Mouse (Mus musculus) right cerebral cortex, postnatal 4 days (tissue): ENCODE measurements at regions not wholly inside any gene's neighbourhood (a gene's known extent, or its start where the extent isn't known, plus 50 kb on each side); places are given as distances from the start of the nearest gene placed in this dataset.

Experiments used
- DNase-seq: peaks from one replicate; pipeline ENCODE4 v3.0.0-alpha.2; 2022

DNA sequence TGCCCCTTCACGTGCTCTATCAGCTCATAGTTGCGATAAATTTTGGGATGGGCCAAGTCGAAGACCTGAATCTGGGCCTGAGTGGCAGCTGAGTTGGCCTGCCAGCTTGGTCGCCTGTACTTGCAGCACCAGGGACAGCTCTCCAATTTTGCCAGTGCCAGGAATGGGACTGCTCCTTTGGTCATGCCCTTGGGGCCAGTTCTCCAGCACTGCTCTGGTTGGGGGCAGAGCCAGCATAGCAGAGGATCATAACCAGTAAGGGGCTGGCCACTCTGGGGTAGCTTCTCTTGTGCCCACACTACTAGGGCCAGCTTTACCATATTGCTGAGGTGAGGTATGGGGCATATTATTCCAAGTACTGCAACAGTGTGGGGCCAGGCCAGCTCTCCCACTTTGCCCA, 397.0 kb upstream of the Cadm2 start:
- no peak for DNase-seq

DNA sequence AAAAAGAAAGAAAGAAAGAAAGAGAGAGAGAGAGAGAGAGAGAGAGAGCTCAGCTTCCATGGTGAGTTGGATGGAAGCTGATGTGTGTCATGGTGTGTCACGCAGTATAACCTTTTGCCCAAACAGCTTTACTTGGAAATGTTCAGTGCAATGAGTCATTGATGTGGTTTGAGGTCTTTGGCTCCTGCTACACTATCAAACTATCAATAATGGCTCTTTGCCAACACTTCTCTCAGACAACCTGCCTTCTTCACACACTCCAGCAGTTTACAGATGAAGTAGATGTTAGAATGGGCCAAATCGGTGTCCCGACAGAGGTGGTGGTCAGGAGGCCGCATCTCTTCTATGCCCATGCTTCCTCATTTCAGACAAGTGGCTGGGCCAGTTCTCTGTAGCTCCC, 369.0 kb upstream of the Cadm2 start:
- no peak for DNase-seq

DNA sequence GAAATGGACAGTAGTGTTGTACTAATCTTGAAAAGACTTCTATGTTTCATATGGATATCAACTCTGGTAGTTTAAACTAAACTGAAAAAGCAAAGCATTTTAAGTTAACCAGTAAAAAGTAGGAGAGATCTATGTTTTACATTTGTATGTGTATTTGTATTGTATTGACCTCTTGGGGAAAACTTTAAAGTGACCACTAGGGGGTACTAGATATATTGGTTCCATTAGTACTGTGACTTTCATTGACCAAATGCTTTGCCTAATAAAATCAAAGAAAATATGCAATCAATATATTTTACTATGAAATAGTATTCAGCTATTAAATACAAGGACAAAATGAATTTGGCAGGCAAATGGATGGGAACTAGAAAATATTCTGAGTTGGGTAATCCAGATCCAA, 355.9 kb upstream of the Cadm2 start:
- no peak for DNase-seq

DNA sequence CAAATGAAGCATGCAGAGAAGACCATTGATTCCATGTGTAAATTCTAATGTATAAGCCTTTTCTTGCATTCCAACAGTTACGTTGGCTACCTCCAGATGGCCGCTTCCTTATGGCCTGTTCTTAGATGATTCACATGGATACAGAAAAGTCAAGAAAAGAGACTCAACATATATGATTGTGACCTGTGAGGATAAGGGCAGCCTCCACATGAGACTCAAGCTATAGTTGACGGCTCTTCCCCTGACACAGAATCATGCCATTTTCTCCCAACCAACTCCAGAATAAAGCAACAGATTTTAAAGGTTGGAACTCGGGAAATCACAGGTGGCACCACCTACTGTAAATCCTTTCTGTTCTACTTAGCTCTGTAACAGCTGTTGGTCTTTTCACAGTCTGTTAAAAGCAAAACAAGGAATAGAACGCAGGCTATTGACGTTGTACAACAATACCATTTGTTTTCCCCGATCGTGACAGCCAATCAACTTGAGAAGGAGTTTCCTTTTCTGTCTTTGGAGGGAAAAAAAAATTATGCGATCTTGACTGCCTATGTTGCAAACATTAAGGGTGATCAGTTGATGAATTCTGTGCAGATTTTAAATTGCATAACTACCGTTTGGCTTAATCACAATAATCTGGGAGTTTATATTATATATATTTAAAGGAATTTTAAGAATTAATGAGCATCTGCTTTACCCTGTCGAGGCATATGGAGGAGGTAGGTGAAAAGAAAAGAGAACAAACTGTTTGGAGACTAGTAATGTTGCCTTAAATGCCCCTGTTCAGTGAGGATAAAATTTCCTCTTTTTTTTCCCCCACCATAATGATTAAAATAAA, 347.8 kb upstream of the Cadm2 start:
- DNase-seq = no peak

DNA sequence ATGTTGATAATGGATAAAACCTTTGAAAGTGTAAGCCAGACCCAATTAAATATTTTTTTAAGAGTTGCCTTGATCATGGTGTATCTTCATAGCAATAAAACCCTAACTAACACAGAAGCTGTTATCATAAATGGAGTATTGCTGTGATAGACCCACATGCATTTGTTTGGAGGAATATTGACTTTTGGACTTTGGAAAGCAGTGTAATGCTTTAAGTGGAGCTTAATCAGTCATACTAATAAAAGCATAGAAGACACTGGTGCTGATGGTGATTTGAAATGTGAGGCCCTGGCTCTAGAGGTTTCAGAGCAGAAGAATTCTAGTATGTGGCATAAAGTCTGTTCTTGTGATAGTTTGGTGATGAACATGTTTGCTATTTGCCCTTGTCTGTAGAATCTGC, 328.4 kb upstream of the Cadm2 start:
- DNase-seq = no peak

DNA sequence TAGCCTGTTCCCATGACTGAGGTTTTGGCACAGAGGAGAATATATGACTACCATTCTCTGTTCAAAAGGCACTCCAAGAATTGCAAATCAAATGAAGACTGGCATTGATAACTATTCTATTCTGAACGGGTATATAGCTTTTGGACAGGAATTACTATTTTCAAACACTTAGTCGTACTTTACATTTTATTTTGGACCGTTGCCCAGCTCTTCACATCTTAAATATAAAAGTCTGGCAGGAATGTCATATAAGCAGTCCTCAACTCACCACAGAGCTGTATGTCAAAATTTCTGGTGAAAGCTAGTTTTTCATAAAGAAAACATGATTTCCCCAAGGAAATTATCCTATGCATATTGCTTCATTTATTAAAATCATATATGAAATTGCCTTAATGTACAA, 323.7 kb upstream of the Cadm2 start:
- no peak for DNase-seq

DNA sequence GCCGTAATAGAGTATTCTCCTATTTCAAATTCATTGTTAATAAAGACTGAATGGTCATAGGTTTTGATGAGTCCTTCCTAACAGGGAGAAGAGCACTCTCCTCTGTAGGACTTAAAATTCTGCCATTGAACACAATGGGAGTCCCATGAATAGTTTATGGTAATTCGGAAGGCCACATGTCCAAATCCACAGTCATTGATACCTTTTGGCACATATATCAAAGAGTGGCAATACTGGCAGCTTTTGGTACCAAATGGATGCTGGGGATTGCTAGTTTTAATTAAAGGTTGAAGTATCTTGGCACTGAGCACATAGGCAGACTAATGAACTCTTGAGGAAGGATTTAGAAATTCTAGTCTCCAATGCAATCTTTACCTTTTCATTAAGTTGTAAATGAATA, 298.5 kb upstream of the Cadm2 start:
- no peak for DNase-seq

DNA sequence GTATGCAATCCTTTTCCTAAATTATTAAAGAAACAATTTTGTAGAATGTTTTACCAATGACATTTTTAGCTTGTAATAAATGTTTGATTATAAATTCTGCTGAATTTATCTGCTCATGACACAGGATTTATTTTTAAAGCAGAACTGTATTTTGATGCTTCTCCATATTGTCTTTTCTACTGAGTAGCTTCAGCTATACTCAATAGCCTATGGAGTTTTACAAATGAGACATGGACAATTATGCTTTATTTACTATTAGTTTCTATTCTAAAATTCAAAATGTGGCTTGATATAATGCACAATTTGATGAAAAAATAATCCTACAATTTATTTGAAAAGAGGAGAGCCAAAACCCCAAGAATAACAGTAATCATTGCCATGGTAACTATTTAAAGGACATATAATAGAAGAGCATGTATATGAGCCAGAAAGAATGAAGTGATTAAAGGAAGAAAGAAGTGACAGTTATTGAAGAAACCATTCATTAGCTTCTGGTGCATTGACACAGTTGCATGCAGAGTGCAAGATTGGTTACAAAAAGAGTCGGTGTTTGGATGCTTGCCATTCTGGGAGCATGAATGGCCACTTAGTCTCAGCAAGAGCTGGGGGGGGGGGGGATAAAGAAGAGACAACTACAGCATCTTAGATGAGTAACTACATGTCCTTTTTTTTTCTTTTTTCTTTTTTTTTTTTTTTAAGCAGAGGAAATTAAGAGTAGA, 250.8 kb upstream of the Cadm2 start:
- DNase-seq = no peak

DNA sequence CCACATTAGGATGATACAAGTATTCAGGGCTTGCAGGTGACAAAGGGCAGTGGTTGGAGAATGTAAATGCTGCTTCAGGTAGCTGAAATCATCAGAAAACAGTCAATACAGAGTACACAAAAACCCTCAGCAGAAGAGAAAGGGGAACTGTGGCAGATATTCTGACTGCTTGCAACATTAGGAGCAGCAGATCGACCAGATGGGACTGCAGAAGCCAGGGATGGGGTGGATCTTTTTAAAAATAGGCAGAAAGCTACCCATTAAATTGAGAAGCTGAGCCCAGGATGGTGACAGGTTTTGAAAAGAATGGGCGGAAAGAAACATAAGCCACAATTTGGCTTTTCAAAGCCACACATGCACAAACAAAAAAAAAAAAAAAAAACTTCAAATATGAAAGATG, 229.5 kb upstream of the Cadm2 start:
- DNase-seq = peak; percentile 13

DNA sequence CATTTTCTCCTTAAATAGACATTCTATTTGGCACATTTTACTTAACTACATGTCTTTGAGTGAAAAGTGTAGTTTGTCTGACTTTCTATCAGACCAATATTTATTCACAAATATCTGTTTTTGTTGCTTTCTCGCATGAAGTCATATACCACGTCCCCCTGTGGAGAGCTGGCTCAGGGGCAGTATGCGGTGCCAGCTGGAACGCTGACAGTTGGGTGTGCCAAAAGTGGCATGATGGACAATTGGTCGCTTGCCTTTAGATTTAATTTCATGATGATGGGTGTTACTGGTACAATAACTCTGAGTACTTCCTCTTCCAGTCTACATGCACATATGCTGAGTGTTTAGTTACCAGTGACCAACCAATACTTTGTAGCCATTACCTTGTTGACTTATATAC, 223.8 kb upstream of the Cadm2 start:
- peak; percentile 35 for DNase-seq

DNA sequence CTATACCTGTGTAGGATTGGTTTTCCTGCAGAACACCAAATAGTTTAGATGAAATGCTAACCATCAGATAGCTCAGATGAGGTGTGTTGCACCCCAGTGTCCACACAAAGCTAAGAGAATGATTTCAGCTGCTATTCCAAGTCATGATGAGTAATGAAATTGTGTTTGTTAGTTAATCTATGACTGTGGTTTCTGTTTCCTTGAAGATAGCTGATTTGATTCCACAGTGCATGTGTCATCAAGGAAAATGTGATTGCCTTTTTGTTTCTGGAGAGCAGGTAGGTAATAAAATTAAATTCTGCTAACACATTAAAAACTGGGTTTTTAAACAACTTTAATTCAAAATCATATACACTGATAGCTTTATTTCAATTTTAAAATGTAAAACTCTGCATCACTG, 176.5 kb upstream of the Cadm2 start:
- no peak for DNase-seq

DNA sequence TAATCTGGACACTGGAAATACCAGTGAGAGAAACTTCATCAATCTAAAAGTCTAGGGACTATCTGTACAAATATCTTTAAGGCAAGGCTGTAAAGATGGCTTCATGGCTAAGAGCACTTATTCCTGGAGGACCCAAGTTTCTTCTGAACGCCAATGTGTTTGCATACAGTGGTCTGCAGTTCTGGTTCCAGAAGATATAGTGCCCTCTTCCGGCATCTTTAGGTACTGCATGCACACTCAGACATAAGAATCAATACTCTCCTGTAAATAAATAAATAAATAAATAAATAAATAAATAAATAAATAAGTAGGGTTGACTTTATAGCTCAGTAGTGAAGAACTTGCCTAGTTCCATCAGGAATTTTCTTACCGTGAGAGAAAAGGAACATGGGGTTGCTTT, 155.4 kb upstream of the Cadm2 start:
- peak; percentile 11 for DNase-seq

DNA sequence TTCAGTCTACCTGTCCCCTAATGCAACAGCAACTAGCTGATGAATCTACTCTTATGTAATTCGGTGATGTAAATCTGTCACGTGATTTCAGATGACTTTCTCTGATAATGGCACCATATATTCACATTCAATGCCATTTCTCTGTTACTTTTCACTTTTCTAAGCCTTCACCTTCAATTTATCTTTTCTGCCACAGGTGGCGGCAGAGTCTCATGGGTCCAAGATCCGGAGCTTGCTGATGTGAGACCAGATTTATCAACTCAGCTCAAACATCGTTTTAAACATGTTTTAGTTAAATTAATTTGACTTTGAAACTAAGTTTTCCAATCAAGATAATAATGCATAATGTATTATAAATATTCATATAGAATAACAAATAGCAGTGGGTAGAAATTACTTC, 148.4 kb upstream of the Cadm2 start:
- peak; percentile 26 for DNase-seq

DNA sequence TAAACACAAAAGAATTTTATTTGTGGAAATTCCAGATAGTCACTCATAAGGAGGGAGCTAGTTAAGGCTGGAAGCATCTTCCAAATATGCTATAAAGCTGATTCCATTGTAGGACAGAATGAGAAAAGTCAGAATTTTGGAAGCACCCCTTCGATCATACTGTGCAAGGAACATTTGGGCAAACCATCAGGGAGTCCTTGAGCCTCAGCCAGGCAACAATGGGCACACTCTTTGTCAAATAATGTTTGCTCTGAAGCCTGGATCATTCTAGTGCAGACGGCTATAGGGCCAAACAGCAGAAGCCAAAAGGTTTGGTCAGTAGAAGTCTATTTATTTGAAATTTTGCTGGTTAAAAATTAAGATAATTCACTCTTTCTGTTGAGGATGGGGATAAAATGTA, 114.7 kb upstream of the Cadm2 start:
- no peak for DNase-seq

DNA sequence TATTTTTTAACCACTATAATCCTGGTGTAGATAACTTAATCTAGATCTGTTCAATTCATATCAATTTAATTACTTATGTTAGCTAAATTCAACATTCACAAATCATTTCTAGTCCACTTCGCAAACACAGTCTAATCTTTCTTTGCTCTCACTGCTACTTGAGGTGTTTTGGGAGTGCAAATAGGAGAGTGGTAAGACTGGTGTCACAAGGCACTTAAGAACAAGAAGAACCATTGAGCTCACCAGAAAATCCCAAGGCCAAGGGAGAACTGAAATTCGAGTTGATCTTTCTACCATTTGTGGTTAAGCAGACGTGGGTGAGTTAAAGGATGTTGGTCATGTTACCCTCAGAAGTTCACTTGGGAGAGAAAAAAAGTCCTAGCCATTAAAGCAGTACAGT, 77.9 kb upstream of the Cadm2 start:
- DNase-seq = no peak
